Mouse (Mus musculus): ENCODE measurements around the gene S100z. TPM values are rescaled to one million over a fixed set of nuclear protein-coding genes. Genes with fewer than 3 reads are reported as not detected.

S100z gene
- polyA plus RNA-seq, 1 experiment: not detected

GRCm38 (mm10) chr13:95493296-95493695, 14.8 kb upstream of the S100z start:
- Histone ChIP-seq H3K27me3 (ENCODE audit: control insufficient read depth, insufficient read depth, insufficient read length) (no peaks in the 10 kb centered on the region), H3K4me3 (ENCODE audit: insufficient read depth, poor library complexity, severe bottlenecking) (no peak overlapping the region)

GRCm38 (mm10) chr13:95491327-95491726, 12.8 kb upstream of the S100z start:
- no peaks in the 10 kb centered on the region for H3K79me3 ChIP-seq (ENCODE audit: low read depth)
- TF ChIP-seq CEBPB (IDR thresholded peaks at IDR 0.05; ENCODE audit: low read depth): no peak
- TF ChIP-seq USF1 (IDR thresholded peaks at IDR 0.05; ENCODE audit: low read depth): no peak
- no peak for TF ChIP-seq FOSL1 (IDR thresholded peaks at IDR 0.05; ENCODE audit: insufficient read depth, low read length, poor library complexity, severe bottlenecking)
- TF ChIP-seq MAX (IDR thresholded peaks at IDR 0.05): no peak
- no peak for TF ChIP-seq CTCF (IDR thresholded peaks at IDR 0.05; ENCODE audit: control insufficient read depth, insufficient read depth, insufficient read length)
- TF ChIP-seq MYOD1 (IDR thresholded peaks at IDR 0.05; ENCODE audit: control insufficient read depth, insufficient read length, low read depth): no peak
- TF ChIP-seq MYOG (IDR thresholded peaks at IDR 0.05; ENCODE audit: control insufficient read depth, extremely low read depth, insufficient read length): no peak
- H3K79me2 ChIP-seq (ENCODE audit: control insufficient read depth, insufficient read depth): no peaks in the 10 kb centered on the region
- H3K36me3 ChIP-seq (ENCODE audit: control insufficient read depth, insufficient read depth): no peaks in the 10 kb centered on the region
- H3K4me3 ChIP-seq (ENCODE audit: insufficient read depth, poor library complexity, severe bottlenecking): no peak overlapping the region
- H3K27me3 ChIP-seq (ENCODE audit: control insufficient read depth, insufficient read depth, insufficient read length): no peaks in the 10 kb centered on the region
- no peak overlapping the region for H3ac ChIP-seq (ENCODE audit: control insufficient read depth, insufficient read length, low read depth)

More at GRCm38 (mm10) chr13:95493296-95493695, 14.8 kb upstream of the S100z start:
- Histone ChIP-seq H3ac (ENCODE audit: control insufficient read depth, insufficient read length, low read depth) (no peak overlapping the region), H3K36me3 (ENCODE audit: control insufficient read depth, insufficient read depth) (no peaks in the 10 kb centered on the region), H3K79me3 (ENCODE audit: low read depth) (no peaks in the 10 kb centered on the region), H3K79me2 (ENCODE audit: control insufficient read depth, insufficient read depth) (no peaks in the 10 kb centered on the region)
- TF ChIP-seq MYOG (IDR thresholded peaks at IDR 0.05; ENCODE audit: control insufficient read depth, extremely low read depth, insufficient read length): no peak

GRCm38 (mm10) chr13:95484664-95485063, 6.1 kb upstream of the S100z start:
- H3K79me2 ChIP-seq (ENCODE audit: control insufficient read depth, insufficient read depth): no peaks in the 10 kb centered on the region
- H3K4me3 ChIP-seq (ENCODE audit: insufficient read depth, poor library complexity, severe bottlenecking): no peak overlapping the region
- TF ChIP-seq CTCF (IDR thresholded peaks at IDR 0.05; ENCODE audit: control insufficient read depth, insufficient read depth, insufficient read length): no peak
- TF ChIP-seq MYOG (IDR thresholded peaks at IDR 0.05; ENCODE audit: control insufficient read depth, extremely low read depth, insufficient read length): no peak
- no peak for TF ChIP-seq MYOD1 (IDR thresholded peaks at IDR 0.05; ENCODE audit: control insufficient read depth, insufficient read length, low read depth)
- no peak for TF ChIP-seq MAX (IDR thresholded peaks at IDR 0.05)
- no peak for TF ChIP-seq FOSL1 (IDR thresholded peaks at IDR 0.05; ENCODE audit: insufficient read depth, low read length, poor library complexity, severe bottlenecking)
- TF ChIP-seq USF1 (IDR thresholded peaks at IDR 0.05; ENCODE audit: low read depth): no peak
- TF ChIP-seq CEBPB (IDR thresholded peaks at IDR 0.05; ENCODE audit: low read depth): no peak
- H3K79me3 ChIP-seq (ENCODE audit: low read depth): no peaks in the 10 kb centered on the region
- no peaks in the 10 kb centered on the region for H3K27me3 ChIP-seq (ENCODE audit: control insufficient read depth, insufficient read depth, insufficient read length)
- no peak overlapping the region for H3ac ChIP-seq (ENCODE audit: control insufficient read depth, insufficient read length, low read depth)
- H3K36me3 ChIP-seq (ENCODE audit: control insufficient read depth, insufficient read depth): no peaks in the 10 kb centered on the region

- Histone ChIP-seq H3K27me3 (ENCODE audit: control insufficient read depth, insufficient read depth, insufficient read length) (peaks cover 5% of the 10 kb centered on the region), H3ac (ENCODE audit: control insufficient read depth, insufficient read length, low read depth) (no peak overlapping the region), H3K79me3 (ENCODE audit: low read depth) (no peaks in the 10 kb centered on the region), H3K79me2 (ENCODE audit: control insufficient read depth, insufficient read depth) (no peaks in the 10 kb centered on the region), H3K36me3 (ENCODE audit: control insufficient read depth, insufficient read depth) (no peaks in the 10 kb centered on the region), H3K4me3 (ENCODE audit: insufficient read depth, poor library complexity, severe bottlenecking) (no peak overlapping the region)
- TF ChIP-seq MAX (IDR thresholded peaks at IDR 0.05) (no peak), CTCF (IDR thresholded peaks at IDR 0.05; ENCODE audit: control insufficient read depth, insufficient read depth, insufficient read length) (no peak), FOSL1 (IDR thresholded peaks at IDR 0.05; ENCODE audit: insufficient read depth, low read length, poor library complexity, severe bottlenecking) (no peak), MYOG (IDR thresholded peaks at IDR 0.05; ENCODE audit: control insufficient read depth, extremely low read depth, insufficient read length) (no peak), USF1 (IDR thresholded peaks at IDR 0.05; ENCODE audit: low read depth) (no peak), CEBPB (IDR thresholded peaks at IDR 0.05; ENCODE audit: low read depth) (no peak), MYOD1 (IDR thresholded peaks at IDR 0.05; ENCODE audit: control insufficient read depth, insufficient read length, low read depth) (no peak)
These were observed 2.9 kb upstream of the S100z start for GRCm38 (mm10) chr13:95481428-95481827.

GRCm38 (mm10) chr13:95477173-95477572, 1.3 kb downstream of the S100z start:
- Histone ChIP-seq H3K4me3 (ENCODE audit: insufficient read depth, poor library complexity, severe bottlenecking) (no peak overlapping the region), H3K79me2 (ENCODE audit: control insufficient read depth, insufficient read depth) (no peaks in the 10 kb centered on the region), H3K79me3 (ENCODE audit: low read depth) (no peaks in the 10 kb centered on the region), H3K27me3 (ENCODE audit: control insufficient read depth, insufficient read depth, insufficient read length) (peaks cover 5% of the 10 kb centered on the region), H3K36me3 (ENCODE audit: control insufficient read depth, insufficient read depth) (no peaks in the 10 kb centered on the region), H3ac (ENCODE audit: control insufficient read depth, insufficient read length, low read depth) (no peak overlapping the region)
- TF ChIP-seq CTCF (IDR thresholded peaks at IDR 0.05; ENCODE audit: control insufficient read depth, insufficient read depth, insufficient read length) (no peak), FOSL1 (IDR thresholded peaks at IDR 0.05; ENCODE audit: insufficient read depth, low read length, poor library complexity, severe bottlenecking) (no peak), MYOG (IDR thresholded peaks at IDR 0.05; ENCODE audit: control insufficient read depth, extremely low read depth, insufficient read length) (no peak), USF1 (IDR thresholded peaks at IDR 0.05; ENCODE audit: low read depth) (no peak), CEBPB (IDR thresholded peaks at IDR 0.05; ENCODE audit: low read depth) (no peak), MYOD1 (IDR thresholded peaks at IDR 0.05; ENCODE audit: control insufficient read depth, insufficient read length, low read depth) (no peak), MAX (IDR thresholded peaks at IDR 0.05) (no peak)

GRCm38 (mm10) chr13:95475124-95475523, 3.4 kb downstream of the S100z start:
- Histone ChIP-seq H3ac (ENCODE audit: control insufficient read depth, insufficient read length, low read depth) (no peak overlapping the region), H3K4me3 (ENCODE audit: insufficient read depth, poor library complexity, severe bottlenecking) (no peak overlapping the region), H3K79me2 (ENCODE audit: control insufficient read depth, insufficient read depth) (no peaks in the 10 kb centered on the region), H3K27me3 (ENCODE audit: control insufficient read depth, insufficient read depth, insufficient read length) (peaks cover 5% of the 10 kb centered on the region), H3K79me3 (ENCODE audit: low read depth) (no peaks in the 10 kb centered on the region), H3K36me3 (ENCODE audit: control insufficient read depth, insufficient read depth) (no peaks in the 10 kb centered on the region)
- no peak for TF ChIP-seq CTCF (IDR thresholded peaks at IDR 0.05; ENCODE audit: control insufficient read depth, insufficient read depth, insufficient read length)
- no peak for TF ChIP-seq MYOG (IDR thresholded peaks at IDR 0.05; ENCODE audit: control insufficient read depth, extremely low read depth, insufficient read length)
- no peak for TF ChIP-seq MYOD1 (IDR thresholded peaks at IDR 0.05; ENCODE audit: control insufficient read depth, insufficient read length, low read depth)
- no peak for TF ChIP-seq CEBPB (IDR thresholded peaks at IDR 0.05; ENCODE audit: low read depth)
- no peak for TF ChIP-seq USF1 (IDR thresholded peaks at IDR 0.05; ENCODE audit: low read depth)
- no peak for TF ChIP-seq FOSL1 (IDR thresholded peaks at IDR 0.05; ENCODE audit: insufficient read depth, low read length, poor library complexity, severe bottlenecking)
- TF ChIP-seq MAX (IDR thresholded peaks at IDR 0.05): no peak

Data from C2C12 (cell line).